Mouse (Mus musculus) left cerebral cortex, adult 11 months (tissue): Measurements from ENCODE around the gene Tex2.

ENCODE experiments used
- DNase-seq: peaks from one replicate; pipeline ENCODE4 v3.0.0; 2022; ENCODE audit warnings: low spot score

Gene Tex2

DNA sequence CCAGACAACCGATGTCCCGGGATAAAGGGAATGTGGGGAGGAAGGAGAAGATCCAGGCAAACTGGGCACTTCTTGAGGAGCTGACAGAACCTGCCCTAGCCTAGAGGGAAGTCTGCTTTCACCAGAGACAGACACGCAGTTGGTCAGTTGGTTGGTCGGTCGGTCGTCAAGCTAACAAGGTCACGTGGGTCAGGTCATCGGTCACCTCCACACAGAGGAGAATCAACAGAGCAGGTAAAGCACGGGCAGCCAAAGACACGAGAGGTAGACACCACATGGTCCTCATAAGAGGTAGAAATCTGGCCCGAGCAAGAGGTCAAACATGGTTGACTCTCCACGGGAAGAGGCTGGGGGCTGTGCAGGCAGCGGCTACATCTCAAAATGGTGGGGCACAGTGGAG lies 70.2 kb downstream of the Tex2 start:
- no peak for DNase-seq

DNA sequence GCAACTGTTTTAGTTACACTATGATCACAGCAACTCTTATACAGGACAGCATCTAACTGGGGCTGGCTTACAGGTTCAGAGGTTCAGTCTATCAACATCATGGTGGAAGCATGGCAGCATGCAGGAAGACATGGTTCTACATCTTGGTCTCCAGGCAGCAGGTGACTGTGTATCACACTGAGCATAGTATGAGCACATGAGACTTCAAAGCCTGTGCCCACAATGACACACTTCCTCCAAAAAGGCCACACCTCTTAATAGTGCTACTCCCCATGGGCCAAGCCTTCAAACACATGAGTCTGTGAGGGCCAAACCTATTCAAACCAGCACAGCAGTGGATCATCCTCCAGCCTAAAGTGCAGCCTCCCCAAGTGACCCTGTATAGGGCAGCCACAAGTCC lies 70.8 kb downstream of the Tex2 start:
- no peak for DNase-seq

DNA sequence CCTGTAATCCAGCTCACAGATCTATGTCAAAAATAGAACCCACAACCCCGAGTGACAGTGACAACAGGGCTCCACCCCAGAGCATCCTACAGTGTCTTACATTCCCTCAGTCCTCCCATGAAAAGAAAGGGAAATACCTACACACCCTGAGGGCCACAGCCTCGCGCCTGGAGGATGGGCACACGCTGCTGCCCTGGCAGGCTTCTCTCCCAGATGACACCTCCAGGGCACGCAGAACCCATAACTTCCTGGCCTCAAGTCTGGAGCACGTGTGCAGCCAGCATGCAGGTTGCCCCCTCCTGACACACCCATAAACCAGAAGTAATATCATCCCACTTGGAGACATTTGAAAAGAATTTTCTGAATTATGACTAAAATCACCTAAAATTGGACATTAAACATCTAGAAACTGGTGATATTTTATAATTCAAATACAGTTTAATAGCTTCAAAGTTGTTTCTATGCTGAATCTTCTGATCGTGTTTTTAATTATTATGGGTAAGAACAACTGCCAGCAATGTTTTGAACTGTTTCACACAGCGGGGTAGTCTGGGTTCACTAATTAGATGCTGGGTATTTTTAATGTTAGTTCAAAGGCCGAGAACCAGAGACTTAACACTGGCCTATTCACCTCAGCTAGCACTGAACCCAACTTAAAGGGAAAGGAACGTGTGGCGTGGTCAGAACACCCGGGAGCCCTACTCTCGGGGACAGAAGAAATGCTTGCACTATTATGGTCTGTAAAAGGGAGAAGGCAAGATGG lies 72.5 kb downstream of the Tex2 start:
- no peak for DNase-seq

DNA sequence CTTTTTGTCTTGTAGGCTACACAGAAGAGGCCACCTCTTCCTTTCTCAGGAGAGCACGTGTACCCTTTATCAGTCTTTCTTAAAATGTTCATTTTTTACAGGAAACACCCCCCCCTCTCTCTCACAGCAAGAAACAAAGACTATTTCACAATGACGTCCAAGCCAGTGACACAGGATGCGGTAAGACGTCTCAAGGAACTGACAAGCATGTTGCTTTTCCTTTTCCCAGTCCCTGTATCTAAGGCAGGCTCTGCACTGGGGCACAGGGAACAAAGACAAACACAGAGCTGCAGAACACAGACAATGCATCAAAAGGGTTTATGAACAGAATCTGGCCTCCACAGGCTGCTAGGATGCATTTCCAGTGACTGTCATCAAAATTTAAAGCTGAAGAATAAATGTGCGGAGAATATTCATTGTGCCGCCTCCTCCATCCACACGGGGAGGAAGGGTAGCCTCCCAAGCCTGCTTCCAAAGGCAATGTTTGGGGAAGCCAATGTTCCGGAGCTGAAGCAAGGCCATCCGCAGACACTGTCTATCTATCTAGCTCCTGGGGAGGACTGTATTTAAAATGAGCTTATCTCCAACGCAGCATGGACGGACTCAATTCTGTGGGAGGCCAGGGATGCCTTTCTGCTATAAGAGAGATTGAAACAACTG lies 76.8 kb downstream of the Tex2 start:
- no peak for DNase-seq

DNA sequence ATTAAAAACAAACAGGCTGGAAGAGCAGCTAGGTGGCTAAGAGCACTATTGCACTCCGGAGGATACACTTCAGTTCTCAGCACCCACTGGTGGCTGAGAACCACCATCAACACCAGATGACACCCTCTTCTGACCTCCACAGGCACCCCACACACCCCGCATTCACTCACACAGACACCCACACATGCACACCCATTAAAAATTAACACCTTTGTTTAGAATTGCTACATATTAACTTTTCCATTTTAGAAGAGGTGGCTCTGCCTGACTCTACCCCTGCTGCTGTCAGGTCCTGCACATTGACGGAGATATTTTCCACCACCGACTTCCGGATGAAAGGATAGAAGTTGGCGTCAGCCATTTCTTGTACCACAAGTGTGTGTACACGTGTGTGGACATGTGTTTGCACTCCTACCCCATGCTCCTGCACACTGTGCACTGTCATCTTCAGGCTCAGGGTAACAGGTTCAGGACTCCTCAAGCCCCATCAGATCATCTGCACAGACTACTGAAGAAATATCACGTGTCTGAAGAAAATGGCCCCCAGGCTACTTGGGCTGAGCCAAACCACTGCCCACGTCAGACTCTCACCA lies 77.5 kb downstream of the Tex2 start:
- no peak for DNase-seq

DNA sequence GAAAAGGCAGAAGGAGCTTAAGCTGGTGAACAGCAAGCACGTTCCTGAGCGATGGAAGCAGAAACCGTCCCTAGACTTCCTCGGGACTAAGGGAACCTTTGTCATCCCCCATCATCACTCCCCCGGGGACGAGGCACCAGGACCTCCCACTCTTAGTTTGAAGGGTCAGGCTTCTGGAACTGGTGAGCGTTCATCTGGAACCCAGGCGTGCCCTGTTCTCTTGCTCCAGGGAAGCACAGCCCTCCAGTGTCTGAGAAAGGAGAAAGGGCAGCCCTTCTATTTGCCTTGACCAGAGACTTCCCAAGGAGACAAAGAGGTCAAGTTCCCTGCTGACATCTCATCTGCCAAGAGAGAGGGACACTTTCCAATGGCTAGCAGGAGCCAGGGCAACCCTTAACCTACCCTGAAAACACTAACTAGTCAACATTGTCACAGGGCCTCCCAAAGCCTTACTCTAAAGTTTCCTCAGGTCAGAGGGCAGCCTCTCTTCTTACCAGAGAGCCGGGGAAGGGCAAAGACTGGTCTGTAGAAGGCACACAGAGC lies 80.9 kb downstream of the Tex2 start:
- no peak for DNase-seq

DNA sequence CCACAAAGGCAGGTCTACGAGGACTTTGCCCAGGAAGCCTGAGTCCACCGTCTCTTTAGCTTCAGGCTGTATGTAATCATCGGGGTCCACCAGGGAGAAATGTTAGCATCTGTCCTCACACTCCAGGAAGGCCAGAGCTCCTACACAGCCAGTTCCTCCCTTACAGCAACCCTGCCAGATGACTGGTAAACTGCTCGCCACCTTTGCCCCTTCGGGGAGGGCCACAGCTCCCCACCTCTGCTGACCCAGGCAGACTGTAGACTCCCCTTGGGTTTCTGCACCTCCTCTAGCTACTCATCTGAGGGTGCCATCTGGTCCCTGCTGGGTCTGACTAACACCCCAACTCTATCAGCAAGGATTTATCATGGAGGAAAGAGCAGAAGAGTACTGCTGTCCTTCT lies 83.4 kb downstream of the Tex2 start:
- DNase-seq: no peak

DNA sequence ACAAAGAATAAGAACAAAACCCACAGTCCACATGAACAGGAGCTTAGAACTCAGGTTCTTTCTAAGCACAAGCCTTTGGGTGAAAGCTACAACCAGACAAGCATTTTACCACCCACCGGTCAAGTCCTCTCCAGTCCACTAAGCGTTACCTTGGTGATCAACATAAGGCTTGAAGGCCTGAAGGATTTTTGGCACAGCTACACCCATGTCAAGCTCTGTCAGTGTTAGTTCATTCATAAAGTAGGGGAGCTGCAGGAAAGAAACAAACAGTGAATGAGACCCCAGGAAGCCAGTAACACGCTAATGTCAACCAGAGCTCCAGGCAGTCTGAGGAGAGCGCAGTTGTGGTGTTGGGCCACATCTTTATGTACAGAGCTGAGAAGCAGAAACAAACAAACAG lies 84.1 kb downstream of the Tex2 start:
- DNase-seq: no peak

DNA sequence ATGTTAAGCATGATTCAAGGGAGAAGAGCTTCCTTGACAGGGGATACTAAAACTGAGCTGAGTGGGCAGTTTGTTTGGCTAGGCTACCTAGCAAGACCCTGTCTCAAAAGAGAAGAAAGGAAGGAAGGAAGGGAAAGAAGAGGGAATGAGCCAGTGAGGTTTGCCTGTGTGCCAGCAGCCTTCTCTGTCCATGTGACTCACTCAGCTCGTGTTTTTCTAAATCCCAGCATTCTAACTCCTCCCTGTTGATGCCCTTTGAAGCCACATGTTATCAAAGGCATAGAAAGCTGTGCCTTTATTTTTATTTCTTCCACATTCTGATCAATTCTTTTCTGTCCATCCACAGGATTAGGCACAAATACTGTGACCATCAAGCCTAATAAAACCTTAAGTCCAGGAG lies 85.3 kb downstream of the Tex2 start:
- DNase-seq: no peak

DNA sequence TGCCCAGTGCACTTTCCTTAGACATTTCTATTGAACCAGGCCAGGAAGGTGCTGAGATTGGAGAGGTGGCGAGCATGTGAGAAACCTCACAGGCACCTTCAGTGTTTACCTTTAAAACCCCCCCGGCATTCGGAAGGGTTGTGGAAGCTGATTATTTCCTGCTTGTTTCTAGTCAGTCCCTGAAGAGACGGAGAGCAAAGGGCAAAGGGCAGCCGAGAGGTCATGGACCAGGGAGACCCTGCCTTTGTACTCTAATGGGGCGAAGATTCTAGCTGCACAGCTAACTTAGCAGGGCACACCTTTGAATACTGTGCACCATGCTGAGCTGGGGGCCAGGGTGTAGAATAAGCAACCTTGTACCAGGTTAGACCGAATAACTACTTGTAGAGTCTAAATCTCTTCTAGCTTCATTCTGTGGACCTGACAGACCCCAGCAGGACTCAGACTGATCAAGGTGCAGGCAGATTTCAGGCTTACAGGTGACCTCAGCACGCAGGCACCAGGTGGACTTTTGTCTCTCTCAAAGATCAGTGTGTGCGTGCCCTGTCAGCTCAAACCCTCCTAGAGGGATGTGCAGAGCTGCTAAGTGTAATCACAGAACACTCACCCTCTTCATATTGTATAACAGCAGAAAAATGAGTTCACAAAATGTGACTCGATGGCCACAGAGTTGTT lies 85.9 kb downstream of the Tex2 start:
- DNase-seq: no peak

DNA sequence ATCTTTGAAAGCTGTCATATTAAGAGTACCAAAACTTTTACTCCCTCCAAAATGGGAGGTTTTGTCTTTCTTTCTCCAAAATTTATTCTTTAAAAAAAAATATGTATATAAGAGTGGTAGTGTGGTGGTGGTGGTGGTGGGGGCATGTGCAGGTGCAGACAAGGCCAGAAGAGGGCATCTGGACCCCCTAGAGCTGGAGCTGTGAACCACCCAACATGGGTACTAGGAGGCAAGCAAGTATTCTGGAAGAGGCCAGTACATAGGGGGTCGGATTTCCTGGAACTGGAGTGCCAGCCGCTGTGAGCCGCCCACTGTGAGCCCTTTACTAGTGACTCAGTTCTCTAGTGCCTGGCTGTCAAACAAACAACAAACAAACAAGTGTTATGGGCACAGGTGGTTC lies 90.7 kb downstream of the Tex2 start:
- no peak for DNase-seq

DNA sequence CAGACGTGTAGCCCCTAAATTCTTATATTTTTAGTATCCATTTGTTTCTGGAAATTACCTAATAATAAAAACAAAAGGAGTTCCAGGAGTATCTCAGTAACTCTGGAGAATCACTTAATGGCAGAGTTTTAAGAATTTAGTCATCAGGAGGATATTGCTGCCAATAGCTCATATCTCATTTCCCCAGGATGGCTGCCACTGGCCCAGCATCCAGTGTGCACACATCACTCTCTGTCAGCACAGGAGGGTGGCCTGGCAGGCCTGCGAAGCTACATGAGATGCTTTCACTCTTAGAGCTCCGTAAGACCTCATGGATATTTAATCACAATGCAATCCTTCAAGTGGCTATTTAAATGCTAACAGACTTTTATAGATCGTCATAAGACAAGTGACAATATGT lies 91.6 kb downstream of the Tex2 start:
- no peak for DNase-seq

DNA sequence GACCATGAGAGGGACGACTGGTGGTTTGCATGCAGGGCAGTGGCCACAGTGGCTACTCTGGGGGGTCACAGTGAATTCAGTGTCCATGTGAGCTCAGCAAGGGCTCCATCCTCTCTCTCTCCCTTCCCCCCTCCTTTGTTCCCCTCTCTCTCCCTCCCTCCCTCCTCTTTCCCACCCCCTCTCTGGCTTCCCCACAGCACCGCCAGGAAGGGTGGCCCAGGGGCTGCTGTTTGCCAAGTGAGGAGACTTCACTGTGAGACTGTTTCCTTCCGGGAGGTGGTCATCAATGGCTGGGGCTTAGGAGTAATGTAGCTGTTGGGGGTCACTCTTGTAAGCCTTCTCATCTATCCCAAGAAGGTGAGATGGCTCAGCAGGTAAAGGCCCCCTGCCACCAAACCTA lies 92.8 kb downstream of the Tex2 start:
- no peak for DNase-seq

DNA sequence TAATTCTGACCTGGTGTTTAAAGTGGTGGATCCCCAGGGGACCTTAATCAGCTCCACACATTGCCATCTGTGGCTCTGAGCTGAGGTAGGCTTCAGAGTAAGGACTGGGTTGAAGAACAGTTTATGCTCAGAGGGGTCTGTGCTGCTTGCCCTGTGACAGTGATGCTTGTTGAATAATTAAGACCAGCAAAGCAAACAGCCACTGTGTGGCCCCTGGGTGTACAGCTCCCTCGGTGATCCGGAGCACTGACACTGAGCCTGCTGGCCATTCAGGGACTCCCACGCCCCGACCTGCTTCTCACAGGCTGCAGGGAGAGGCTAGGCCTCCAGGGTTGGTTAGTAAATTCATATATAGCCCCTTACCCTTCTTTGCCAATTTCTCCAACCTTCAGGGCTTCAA lies 93.7 kb downstream of the Tex2 start:
- DNase-seq: no peak

DNA sequence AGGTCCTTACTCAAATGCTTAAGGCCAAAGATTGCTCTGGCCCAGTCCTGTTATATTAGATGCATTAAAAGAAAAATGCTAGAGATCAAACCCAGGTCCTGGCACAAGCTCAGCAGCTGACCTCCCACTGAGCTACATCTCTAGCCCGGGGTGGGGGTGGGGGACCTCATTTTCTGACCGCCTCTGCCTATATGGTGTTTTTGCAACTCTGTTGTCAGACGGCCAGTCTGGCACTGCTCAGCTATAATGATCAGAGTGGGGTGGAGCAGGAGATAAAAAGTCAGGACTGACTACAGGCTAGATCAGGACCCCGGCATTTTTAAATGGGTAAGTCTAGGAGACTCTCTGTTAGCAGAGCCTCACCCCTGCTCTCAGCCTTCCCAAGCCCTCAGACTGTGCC lies 94.8 kb downstream of the Tex2 start:
- DNase-seq: no peak

DNA sequence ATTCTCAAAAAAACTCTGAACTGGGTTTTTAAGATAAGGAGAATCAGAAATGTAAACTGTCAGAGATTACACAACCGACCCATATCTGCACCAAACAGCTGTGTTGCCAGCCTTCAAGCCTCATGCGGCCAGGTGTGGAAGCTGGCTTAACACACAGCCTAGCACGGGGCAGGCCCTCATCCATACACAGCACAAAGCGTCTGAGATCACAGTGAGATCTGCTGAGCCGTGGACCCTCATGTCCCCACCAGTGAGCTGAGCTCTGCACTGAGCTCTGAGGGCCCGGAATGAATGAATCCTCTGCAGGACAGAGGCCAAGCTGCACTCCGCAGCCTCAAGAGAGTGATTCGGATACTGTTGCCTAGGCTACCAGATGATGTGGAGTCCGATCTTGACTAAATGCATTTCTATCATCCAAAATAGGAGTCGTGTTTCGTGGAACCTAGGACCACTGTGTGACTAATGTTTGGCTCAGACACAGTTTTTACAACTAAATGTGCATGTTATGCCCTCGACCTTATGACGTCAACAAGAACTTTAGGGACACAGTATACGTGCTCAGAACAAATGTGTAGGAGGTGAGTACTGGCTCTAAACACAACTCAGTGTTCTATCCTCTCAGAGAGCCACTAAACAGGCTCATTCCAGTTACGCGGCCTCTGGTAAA lies 98.0 kb downstream of the Tex2 start:
- DNase-seq: no peak

DNA sequence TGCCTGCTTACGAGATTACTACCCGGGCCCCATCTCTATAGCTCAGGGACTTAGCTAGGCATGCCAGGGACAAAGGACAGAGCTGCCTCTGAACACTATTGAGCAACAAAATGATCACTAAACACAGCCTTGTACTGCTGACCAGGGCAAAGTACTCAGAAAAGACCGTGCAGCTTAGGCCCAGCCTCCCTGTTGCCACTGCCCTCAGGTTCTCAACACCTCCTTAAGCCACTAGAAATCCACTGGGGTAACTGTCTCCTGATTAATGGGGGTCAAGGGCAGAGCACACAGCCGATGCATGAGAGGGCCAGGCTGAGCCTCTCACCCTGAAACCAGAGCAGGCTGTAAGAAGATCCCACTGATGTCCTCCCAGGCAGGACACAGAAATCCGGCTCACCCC lies 98.8 kb downstream of the Tex2 start:
- no peak for DNase-seq

DNA sequence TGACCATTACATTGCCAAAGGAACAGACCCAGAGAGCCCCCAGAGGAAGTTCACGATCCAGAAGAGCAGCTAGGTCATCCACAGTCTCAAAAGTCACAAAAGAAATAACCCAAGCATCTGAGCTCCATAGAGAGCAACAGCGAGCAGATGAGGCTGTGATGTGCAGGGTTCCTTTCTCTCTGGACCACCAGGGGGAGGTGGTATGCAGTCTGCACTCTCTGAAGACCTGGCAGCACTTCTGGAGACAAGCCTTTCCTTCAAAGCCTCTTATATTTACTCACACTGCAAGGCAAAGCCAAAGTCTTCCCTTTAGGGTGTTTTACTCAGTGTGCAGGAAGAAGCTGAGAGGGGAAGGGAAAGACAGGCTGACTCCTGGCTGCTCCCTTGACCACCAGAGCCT lies 100.1 kb downstream of the Tex2 start:
- DNase-seq: no peak

DNA sequence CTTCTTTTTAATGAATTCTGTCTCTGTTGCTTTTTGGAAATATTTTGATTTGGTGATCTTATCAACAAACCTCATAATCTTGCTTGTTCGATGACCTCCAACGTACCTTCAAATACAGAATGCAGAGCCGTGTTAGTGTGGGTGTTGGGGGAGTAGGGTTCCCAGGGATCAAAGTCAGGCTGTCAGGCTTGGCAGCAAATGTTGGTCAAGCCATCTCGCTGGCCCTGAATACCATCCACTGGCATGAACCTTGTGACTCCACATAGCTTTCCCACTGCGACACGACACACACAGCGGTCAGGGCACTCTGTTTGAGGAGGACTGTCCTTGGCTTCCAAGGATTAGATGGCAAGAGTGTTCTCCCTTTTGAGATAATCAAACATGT lies 101.2 kb downstream of the Tex2 start:
- no peak for DNase-seq

DNA sequence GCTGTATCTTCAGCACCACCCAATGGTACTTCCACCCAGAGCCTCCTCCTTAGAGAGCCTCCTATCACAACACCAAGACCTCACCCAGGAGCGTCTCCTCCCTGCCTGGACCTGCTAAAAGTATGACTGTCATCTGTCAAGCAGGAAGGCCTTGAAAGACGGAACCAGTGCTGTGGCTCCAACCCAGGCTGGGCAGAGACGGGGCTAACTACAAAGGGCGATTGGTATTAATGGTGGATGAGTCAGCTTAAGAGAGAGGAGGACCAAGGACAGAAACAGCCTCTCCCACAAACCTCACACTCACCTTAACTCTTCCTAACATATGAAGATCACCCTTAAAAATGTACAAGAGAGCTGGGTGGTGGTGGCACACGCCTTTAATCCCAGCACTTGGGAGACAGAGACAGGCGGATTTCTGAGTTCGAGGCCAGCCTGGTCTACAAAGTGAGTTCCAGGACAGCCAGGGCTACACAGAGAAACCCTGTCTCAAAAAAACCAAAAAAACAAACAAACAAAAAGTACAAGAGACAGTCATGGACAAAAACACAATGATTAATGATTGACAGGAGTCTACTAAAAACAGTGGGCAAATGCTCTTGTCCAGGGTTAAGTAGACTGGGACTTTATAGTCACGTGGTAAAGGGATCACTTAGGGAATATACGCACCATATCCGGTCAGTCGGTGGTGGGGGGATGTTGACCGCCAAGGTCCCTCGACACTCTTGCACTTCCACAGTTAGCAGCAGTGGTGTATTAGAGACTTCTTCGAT lies 101.8 kb downstream of the Tex2 start:
- no peak for DNase-seq

DNA sequence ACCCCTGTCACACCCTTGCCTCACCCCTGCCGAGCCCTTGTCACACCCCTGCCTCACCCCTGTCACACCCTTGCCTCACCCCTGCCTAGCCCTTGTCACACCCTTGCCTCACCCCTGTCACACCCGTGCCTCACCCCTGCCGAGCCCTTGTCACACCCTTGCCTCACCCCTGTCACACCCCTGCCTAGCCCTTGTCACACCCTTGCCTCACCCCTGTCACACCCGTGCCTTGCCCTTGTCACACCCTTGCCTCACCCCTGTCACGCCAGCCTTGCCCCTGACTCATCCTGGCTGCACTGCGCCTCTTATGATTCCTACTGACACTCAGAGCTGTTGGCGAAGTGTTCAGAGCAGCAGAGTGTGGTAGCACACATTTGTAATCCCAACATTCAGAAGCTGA lies 105.6 kb downstream of the Tex2 start:
- no peak for DNase-seq

DNA sequence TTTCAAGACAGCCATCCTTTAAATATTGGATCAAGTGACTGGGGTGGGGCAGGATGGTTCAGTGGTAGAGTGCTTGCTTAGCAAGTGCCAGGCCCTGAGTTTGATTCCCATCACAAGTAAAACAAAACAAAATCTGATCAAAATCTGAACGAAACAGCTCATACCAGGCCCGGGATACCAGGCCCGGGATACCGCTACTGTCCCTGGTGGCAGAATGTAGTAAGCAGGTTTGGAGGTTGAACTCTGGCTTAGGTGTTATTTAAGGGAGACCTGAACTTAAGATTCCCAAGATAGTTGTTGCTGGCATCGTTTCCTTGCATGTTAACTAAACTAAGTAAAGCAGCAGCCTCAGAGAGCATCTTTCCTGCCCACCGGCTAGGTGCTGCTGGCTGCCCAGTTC lies 107.0 kb downstream of the Tex2 start:
- no peak for DNase-seq
